Mouse (Mus musculus): Measurements from ENCODE around the gene Sik3.

Sik3 gene

DNA sequence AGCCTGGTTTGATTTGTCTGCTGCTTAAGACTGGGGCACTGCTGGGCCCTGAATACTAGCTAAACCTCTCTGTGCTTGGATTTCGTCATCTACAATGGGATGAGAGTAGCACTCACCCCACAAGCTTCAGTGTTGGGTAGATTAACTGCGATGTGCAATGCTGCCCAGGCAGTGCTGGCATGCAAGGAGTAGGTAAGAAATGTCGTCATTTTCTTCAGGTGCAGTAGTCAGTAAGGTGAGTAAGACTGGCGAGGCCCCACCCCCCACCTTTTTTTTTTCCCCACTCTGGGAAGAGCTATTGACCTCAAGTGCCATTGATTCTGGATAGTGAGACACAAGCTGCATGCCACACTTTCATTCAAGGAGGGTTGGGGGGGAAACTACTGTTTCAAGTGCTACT is 3.8 kb downstream of the Sik3 start:
- DNase-seq = no peak

DNA sequence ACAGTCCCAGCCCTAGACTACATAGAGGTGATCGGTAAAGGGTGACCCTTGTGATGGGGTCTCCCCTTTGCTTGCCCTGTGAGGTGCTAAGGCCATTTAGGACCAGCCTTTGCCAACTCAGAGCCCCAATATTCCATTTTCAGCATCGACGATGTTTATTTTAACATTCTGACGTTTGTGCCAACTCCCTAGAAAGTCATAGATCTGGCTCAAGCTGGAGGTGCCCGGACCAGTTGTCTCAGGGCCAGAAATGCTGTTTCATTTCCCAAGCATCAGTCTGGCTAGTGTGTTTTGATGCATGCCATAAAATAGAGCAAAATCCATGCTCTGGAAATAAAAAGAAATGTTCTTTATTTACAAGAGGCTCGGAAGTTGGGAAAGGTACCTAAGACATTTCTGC is 5.7 kb downstream of the Sik3 start:
- DNase-seq = peak; percentile 49 to 68

DNA sequence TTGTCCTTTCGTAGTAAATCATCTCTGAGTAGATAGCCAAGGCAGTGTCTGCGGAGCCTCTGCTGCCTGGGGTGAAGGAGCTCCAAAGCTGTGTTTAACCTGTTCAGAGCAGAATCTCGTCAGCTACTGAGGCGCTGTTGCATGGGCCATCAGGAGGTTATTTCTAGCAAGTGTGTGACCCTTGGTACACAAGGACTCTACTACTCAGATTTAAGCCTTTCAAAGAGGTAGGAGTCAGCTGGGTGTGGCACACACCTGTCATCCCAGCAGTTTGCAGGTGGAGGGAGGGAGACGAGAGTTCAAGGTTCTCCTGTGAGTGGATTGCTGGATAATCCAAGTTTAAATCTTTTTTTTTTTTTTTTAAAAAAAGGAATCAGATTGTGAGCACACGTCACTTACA is 7.4 kb downstream of the Sik3 start:
- no peak for DNase-seq

DNA sequence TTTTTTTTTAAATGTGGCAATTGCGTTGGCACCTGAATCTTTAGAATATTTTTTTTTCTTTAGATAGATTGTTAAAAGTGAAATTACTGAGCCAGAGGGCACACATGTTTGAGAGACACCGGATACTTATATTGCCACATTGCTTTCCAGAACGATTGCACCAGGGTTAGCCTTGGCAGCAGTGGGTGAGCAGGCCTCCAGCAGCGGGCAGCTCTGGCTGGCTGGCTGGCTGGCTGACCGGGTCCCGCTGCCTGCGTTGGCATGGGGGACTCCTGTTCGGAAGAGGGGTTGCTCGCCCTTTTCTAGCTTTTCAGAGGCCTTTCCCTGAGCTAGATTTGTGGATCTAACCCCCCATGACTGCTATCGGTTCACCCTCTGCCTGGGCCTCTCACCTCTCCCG is 11.0 kb downstream of the Sik3 start:
- peak; percentile 41 to 43 for DNase-seq

DNA sequence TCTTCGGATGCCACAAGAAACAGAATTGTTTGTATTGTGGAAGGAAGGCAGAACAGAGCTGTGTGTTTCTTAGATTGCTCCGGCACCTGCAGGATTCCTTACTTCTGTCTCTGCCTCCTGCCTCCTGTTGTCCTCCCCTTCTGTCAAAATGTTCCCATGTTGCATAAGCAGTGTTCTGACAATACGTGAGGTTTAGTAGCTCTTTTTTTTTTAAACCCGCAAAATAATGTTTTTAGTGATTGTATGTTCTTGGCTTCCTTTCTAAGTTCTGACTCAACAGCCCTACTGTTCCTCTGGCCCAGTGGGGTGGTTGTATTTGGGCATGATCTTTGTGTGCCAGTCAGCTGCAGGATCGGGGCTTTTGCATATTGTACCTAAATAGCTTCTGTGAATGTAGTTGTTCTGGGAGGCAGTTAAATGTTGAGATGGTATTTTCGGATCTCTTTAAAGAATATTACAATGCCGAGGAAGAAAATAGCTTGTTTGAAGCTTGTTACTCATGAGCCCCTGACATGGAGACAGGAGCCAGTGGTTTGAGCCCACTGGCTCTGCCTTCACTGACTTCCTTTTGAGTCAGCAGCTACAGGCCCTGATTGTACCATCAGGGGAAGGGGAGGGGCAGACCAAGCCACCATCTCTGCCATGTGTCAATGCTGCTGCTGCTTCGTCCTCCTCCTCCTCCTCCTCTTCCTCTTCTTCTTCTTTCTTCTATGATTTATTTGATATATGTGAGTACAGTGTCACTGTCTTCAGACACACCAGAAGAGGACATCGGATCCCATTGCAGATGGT is 13.6 kb downstream of the Sik3 start:
- DNase-seq = peak; percentile 50 to 65

DNA sequence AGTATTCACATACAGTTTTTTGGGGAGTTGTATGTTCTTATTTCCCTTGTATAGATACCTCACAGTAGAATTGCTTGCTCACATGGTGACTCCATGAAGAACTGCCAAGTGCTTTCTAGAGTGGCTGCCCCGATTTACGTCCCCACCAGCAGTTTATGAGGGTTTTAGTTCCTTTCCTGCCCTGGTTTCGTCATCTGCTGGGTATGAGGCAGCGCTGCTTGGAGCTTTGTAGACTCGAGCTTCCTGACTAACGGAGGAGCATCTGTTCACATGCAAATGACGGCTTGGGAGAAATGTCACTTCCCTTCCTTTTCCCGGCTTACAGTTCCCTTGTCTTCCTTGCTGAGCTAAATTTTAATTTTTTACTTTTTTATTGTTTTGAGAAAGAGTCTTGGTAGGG is 15.4 kb downstream of the Sik3 start:
- peak; percentile 31 to 37 for DNase-seq

DNA sequence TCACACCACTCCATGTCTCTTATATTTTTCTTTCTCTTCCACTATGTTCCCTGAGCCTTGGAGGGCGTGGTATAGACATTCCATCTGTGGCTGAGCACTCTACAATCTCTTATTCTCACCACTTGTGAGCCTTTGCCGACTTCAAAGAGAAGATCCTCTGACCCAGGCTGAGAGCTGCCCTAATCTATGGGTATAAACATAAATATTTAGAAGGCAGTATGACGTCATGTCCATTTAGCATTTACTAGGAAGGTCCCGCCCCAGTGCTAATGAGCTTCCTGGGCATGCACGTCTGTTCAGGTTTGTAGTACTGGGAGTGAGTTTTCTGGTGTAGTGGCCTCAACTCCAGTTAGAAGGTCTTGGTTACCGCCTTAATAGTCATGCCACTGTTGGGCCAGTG is 16.9 kb downstream of the Sik3 start:
- DNase-seq = no peak

DNA sequence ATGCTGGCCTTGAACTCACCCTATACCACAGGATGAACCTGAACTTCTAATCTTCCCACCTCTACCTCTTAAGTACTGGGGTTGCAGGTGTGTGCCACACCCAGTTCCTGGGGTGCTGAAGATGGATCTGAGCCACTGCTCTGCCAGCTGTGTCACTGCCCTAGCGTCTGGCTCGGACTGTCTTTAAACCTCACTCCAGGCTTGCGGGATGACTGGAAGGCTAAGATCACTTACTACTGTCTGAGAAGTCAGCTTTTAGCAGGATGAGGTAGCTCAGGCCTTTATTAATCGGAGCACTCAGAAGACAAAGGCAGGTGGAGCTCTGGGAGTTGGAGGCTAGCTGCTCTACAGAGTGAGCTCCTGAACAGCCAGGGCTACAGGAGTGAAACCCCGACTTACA is 17.6 kb downstream of the Sik3 start:
- DNase-seq = no peak

DNA sequence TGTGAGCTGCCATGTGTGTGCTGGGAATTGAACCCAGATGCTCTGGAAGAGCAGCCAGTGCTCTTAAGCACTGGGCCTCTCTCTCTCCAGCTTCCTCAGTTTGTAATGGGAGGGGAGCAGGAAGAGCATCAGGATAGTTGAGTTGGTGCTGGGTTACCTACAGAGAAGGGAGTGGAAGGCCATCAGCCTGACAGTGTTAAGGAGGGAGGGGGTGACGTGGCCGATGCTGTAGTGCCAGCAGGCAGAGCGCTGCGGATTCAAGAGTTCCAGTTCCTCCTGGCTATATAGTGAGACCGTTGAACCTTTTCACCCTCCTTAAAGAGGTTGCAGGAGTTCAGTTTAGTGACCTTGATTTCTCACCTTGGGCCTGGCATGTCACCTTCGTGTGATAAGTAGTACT is 18.3 kb downstream of the Sik3 start:
- no peak for DNase-seq

DNA sequence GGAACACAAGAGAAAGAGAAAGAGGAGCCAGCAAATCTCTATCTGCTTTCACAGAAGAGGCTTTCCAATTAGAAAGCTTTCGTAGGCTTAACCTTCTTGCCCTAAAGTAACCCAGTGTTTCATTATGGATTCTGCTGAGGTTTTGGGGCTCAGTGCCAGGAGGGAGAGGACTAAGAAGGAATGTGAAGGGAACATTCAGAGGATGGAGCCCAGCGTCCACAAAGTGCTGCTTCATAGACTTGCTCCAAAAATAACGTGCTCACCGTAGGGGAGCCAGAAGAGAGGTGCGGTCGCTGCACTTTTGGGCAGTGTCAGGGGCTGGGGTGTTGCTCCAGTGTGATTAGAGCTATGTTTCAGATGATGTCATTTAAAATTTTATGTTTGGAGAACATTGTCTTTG is 19.6 kb downstream of the Sik3 start:
- DNase-seq = peak; percentile 48 to 50

DNA sequence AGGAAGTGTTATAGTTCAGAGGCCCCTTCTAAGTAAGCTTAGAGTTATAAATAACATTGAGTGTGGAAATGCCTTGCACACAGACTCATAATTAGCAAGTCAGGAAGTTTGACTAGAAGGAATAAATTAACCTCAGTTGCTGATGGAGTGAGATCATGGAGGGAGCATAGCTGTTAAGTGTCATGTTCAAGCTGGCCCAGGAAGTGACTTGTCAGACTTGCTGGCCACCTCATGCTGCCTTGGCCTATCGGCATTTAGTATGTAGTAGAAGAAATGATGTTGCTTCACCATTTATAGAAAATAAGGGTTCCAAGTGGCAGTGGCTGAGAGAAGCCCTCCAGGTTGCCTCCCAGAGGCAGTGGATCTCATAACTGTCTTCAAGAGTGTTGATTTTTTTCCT is 20.4 kb downstream of the Sik3 start:
- DNase-seq = no peak

DNA sequence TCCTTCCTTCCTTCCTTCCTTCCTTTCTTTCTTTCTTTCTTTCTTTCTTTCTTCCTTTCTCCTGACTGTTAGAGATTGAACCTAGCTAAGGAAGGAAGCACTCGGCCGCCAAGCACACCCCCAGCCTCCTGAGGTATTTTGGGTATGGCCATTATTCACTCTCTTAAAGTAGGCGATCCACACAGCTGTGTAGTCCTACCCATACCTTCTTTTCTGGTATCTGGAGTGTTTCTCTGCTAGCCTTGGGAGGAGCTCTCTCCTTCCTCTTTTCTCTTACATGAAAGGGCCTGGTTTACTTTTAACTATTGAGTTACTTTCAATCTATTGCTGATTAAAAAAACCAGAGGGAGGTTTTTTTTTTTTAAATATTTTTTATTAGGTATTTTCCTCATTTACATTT is 21.2 kb downstream of the Sik3 start:
- DNase-seq = no peak

DNA sequence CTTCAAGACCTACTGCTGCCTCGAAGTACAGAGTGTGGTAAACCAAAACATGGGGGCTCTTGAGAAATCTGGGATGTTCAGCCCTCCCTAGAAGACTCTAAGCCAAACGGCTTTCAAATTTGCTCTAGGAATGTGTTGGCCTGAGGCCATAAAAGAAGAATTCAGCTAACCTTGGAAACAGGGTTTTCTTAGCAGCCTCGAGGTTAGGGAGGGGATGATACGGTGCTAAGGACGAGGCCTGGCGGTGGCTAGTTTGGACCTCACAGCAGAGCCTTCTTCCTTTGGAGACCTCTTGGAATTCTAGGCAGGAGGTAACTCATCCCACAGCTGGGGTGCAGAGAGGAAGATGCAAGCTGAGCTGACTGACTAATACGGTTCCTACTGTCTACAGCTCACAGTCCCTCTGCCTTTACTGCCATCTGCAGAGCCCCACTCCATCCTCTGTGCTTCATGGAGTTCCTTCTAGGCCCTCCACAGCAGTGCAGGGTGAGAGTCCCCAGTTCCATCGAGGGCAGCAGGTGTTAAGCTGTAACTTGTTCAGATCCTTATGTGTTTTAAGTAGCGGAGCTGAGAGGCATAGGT is 22.8 kb downstream of the Sik3 start:
- no peak for DNase-seq

DNA sequence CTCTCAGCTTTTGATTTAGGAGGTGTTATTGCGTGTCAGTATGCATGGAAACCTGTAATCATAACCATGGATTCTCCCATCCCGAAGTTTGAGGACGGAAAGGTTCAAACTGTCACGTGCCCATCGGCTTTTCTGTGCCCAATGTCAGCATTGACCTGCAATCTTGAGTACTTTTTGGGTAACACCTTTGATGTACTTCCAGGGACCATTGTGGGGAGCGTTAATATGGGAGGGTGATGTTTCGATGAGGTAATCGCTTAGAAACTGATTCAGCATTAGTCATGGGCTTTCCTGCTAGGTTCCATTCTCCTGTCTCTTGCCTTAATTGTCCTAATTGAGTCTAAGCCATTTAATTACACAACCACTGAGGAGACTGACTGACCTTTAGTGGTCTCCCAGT is 24.3 kb downstream of the Sik3 start:
- no peak for DNase-seq

DNA sequence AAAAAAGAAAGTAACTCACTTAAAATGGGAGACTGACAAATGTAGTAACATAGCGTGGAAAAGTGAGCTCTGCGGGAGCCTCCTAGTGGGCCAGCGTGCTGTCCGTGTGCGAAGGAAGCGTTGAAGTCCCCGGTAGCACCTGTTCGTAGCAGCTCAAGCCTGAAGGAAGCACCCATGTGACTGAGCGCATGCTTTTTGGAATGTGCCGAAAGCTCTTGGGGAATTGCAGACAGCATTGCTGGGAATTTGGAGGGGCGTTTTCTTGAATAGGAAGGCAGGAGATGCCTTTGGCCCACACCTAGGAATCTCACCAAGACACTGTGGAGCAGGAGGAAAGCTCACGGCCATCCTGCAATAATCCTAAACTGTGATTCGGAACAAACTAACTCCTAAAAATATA is 26.2 kb downstream of the Sik3 start:
- DNase-seq = no peak

DNA sequence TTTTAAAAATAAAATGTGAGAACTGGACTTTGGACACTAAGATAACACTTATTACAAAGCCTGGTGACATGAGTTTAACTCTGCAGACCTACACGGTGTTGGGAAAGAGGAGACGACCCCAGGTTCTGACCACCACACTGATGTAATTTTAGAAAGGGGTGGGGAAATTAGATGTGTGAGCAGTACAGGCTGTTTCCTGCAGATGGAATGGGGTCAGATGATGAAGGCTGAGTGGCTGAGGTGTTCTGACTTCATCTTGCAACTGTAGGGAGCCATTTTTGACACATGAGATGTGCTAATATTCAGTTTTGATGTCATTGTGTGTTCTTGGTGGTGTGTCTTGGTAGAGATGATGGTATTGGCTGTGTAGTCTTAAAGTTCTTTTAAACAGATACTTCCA is 28.6 kb downstream of the Sik3 start:
- DNase-seq = no peak

DNA sequence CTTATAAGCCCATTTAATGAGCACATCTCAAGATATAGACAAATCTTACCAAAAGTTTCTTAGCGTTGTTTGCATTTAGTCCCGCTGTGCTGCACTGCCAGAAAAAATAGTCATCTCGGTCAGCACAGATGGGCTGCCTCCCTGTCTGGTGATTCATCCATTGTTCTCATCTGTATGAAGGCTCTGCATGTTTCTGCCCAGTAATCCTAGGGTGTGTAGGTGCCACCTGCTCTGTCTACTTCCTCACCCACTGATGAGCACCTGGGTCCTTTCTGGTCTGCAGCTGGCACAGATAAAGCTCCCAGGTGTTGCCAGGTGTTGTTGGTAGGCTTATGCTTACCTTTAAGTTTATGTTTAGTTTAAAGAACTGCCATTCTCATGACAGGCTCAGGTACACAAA is 29.8 kb downstream of the Sik3 start:
- no peak for DNase-seq

DNA sequence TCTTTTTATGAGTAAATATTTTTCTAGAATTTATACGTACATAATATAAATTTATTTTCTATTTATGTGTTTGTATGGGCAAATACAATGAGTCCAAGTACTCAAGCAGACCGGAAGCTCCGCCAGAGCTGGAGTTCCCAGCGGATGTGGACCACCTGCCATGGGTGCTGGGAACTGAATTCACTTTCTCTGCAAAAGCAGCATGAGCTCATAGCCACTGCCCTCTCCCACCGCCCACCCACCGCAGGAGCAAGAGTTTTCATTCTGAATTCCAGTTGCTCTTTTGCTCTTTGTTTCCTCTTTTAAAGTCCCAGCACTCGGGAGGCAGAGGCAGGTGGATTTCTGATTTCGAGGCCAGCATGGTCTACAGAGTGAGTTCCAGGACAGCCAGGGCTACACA is 31.0 kb downstream of the Sik3 start:
- no peak for DNase-seq

DNA sequence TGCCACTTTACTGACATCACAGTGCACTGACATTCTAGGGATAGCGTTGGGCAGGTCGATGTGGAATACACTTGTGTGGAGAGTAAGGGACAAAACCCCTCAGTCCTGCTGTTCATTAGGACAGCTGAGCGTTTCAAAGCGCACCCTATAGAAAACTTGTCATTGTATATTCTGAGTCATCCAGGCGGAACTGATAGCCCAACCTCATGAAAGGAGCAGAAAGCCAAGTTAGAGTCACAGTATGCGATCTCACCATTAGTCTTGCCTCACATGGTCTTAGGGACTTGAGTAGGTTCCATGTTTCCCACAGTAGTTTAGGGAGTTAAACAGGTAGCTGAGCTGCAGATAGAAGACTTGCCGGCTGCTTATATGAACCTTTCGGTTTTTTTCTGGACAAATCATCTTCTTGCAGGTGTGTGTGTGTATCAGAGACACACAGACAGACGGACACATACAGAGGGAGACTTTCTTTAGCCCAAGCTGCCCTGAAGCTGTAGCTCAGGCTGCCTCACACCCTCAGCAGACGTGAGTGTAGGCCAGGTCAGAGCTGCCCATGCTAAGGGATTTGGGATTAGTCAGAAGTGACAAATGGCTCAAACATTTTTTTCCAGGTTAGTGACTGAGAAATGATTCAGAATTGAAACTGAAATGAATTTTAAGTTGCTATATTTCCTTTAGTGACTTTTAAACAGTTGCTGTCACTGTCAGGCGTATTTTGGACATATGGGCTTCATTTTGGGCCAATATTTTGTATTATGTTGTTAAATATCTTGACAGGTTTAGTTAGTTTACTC is 34.3 kb downstream of the Sik3 start:
- DNase-seq = no peak

DNA sequence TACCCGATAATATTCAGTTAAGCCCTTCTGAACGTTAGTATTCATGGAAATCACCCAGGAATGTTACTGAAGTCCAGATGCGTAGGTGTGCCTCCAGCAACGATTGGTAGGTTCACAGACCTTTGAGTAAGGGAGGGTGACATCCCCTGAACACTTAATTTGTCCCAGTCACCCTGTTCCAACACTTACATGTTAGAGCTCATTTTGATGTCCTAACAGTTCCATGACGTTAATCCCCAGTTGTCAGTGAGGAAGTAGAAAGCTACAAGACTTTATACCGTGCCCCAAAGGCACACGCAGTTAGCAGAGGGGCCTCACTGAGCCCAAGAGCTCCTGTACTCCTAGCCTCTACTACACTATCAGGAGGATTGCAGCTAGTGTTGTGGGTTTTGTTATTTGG is 36.9 kb downstream of the Sik3 start:
- no peak for DNase-seq

DNA sequence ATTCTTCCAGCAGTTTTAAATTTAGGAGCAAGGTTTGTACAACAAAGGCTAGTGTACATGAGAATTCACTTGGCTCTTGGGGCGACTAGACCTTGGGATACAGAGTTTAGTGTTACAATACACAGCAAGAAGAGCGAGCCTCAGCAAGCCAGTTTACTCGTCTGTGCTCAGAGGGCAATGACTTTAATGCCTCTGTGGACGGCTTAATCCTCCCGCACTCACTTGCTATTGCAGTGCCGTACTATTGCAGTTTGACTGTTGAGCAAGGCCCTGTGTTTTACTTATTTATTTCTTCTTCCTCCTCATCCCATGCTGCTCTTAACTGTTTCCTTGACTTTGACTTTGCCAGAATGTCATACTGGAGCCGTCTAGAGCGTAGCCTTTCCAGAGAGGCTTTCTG is 37.6 kb downstream of the Sik3 start:
- no peak for DNase-seq

DNA sequence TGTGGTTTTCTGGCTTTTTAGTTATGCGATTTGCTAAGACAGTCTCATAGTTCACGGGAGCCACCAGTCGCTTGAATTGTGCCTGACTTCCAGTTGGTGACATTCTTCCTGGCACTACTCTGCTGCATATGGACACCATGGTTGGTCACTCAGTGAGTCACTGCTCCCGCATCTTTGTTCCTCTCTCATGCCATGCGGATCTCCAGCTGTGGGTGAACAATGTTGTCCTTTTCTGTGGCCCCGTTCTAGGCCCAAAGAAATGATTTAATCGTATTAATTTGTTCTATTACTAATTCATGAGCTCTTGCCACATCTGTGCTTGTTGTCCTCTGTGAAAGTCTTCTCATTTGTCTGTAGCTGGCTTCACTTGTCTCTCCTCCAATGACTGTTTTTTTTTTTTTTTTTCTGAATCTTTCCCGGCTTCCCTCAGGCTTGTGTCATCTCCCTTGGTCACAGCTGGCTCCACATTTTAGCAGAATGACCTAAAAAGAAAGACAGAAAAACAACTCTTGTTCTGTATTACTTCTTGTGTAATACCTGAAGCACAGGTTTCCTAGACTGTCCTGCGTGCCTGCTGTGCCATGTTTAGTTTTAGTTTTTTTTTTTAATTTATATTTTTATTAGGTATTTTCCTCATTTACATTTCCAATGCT is 40.5 kb downstream of the Sik3 start:
- peak; percentile 57 to 67 for DNase-seq

DNA sequence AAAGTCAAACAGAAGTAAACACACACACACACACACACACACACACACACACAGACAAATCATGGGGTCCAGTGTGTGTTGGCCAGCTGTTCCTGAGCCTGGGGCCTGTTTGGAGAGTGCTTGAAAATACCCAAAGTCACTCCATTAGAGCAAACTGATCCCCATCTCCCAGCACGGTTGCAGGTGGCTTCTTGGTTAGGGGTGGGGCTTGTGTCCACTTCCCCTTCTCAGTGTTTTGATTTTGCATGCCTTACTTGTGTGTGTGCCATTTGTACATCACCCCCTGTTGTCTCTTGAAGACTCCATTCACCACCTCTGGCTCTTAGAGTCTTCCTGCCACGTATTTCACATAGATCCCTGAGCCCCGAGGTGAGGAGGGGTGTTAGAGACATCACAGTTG is 45.4 kb downstream of the Sik3 start:
- DNase-seq = no peak

DNA sequence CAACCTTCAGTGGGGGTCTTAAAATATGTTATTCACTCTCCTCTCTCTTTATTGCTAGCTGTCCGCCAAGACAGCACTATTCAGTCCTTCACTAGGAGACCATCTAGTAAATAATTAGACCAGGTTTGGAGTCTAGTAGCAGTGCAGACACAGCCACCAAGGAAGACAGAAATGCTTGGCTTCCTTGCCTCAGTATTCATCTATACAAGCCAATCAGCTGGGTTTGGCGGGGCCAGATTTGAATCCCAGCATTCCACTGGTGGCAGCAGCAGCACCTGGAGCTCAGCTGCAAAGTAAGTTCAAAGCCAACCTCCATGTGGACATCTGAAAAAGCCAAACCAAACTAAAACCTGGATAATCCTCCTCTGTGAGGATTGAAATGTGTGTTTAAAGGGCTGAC is 47.6 kb downstream of the Sik3 start:
- DNase-seq = no peak
